Mouse (Mus musculus) left cerebral cortex, adult 8-10 months (tissue): Measurements from ENCODE around the gene Dpyd. TPM values are rescaled to one million over a fixed set of nuclear protein-coding genes. Genes with fewer than 3 reads are reported as not detected.

Source experiments
- DNase-seq, 2 experiments: peaks; one replicate each; pipeline ENCODE4 v3.0.0; 2022; ENCODE audit warnings: low spot score in 2 of 2
- total RNA-seq, 4 experiments: library from RNA; stranded (reverse); gene quantifications; 2 replicates each; pipeline ENCODE4 v1.2.4; 2022

Dpyd gene
- total RNA-seq, 4 experiments from 2014 or later = 7.8 to 10.3 (median 9.6) TPM

DNA sequence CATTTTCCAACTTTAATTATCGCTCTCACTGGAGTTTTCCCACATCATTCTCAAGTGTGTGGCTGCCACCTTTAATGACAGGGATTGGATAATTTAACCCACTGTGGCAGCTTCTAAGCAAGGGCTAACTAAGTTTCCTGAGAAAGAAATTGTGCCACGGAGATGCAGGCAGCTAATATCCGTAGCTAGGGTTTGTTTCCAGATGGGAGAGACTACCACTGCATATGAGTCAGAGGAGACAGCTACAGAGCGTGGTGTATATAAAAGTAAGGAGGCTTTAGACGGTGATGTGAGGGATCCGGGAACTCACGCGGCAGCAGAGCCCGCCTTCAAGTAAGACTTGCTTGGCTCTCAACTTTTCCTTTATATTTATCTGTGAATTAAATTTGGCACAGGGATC, 505.3 kb downstream of the Dpyd start:
- peak in 1 of 2 experiments; percentile 18 for DNase-seq

DNA sequence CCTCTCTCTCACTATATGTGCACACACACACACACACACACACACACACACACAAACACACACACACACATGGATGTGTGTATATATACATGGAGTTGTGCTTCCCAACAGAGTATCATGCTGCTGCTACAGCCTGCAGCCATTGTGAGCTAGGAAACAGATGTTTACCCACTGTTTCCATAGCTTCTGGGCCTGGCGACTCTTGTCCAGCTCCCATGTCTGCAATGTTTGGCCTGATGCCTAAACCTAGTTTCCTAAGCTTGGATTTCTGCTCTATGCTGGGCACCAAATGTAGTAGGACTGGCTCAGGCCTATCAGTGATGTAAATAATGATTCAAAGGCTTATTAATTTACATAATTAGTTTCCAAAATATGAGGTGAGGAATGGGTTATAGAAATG, 524.7 kb downstream of the Dpyd start:
- DNase-seq = no peak

DNA sequence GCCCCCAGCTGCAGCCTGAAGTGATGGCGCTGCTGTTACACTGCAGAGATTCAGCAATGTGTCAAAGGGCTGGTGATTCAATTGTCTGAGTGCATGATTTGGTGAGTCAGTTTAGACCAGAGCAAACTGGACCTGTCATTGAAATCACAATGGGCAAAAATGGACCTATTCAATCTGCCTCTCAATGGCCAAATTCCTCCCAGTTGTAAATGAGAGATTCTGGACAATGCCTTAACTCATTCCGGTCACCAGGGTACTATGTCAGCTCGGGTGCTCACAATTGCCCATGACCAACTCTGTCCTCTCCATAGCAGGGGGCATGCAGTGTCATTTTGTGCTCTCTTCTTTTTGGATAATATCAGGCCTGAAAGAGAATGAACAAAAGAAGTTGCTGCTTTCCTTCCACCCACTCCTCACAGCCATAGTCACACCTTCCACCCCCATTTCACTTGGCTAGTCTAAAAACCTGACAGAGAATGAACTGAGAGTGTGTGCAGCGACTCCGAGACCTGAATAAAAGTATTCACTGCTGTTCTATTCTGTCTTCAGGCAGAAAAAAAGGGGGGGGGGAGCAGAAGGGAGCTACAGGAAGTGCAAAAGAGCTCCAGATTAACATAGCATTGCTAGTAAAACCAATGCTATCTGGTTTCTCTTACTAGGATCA, 533.4 kb downstream of the Dpyd start:
- no peak for DNase-seq

DNA sequence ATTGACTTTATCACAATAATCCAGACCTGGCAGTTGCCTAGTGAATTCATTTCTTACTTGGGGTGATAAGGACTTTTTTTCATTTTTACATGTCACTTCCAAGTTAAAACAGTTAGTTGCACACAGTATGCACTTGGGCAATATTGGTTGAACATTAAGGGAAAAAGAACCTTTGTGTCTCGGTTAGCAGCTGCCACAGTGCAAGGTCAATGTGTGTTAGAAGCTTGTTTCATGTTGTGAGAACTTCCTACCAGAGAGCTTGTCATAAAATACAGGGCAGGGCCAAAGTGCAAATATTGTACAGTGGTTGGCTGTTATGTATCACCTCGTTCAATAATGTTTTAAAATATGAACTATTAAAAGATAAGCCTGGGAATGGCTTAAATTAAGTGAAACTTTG, 564.1 kb downstream of the Dpyd start:
- DNase-seq = no peak

DNA sequence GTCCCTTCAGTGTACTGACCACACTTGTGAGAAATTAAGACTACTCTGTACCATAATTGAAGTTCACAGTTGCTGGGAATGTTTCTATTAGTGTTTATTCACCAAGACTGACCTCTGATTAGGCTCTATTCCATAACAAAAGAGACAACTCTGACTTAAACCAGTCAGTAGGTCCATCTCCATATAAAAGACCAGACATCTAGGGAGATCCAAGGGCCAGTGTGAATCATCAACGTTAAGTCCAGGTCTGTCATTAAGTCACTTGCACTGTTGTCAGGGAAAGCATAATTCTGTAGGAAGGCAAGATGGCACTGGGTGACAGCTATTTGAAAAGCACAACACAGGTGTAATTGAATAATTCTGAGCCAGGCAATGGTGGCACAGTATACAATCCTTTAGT, 566.1 kb downstream of the Dpyd start:
- no peak for DNase-seq

DNA sequence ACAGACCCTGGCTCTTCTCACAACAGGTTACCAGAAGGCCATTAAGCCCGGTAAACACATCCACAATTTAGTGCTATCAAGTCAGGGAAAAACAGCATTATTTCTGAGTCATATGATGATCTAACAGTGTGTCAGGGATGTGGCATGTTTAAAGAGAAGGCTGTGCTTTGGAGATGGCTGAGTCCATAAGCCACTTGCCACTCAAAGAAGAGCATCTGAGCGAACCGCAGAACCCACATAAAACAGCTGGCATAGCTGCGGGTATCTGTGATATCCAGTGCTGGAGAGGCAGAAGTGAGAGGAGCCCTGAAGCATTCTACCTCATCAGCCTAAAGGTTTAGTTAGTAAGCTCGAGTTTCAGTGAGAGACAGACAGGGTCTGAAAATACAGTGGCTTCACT, 581.1 kb downstream of the Dpyd start:
- DNase-seq = no peak

DNA sequence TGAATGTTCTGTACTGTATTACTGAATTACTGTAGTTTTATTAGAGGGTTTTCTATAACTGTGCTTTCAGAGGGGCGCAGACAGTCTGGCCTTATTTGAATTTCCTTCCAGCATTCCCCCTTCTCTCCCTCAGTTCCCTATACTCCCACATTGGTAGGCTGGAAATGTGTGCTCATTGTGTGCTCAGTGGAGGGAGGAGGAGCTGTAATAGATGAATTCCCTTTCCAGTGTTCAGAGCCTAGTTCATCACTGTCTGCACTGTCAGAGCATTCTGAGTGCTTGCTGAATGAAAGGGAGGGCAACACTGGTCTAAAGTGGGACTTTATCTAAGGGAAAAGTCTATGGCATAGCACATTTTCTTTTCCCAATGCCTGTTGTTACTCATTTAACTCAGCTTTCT, 582.9 kb downstream of the Dpyd start:
- DNase-seq = no peak

DNA sequence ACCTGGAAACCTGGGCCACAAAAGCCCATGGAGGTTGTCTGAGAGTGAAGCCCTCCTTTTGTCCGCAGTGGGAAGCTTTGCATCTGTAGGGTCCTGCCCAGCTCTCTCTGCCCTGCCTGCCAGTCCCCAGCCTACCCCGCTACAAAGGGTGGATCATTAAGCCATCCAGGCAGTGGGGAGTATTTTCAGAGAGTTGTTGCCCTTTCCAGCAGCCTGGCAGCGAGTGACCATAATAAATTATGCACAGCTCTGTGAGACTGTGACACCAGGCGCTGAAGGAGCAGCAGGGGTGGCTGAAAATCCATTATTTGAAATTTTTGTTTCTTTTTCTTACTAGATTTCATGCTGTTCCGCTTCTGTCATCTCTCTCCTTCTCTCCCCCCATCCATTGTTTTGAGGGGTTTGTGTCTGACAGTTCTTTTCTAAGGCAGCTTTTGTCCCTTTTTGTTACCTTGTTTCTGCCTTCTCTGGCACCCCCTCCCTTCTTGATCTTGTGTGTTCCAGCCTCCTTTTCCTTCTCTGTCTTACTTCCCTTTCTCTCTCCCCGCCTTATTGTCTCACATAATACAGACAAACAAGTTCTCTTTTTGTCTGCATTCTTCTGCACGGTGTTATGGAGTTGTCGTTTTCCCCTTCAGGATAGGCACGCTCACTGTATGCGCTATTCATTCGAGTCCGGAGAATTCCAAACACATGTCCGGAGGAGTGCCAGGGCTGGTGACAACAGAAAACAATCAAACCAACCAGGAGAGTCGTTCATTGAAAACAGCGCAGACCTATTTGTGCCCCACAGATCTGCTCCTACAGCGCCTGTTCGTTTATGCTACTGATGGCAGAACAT, 592.9 kb downstream of the Dpyd start:
- no peak for DNase-seq

DNA sequence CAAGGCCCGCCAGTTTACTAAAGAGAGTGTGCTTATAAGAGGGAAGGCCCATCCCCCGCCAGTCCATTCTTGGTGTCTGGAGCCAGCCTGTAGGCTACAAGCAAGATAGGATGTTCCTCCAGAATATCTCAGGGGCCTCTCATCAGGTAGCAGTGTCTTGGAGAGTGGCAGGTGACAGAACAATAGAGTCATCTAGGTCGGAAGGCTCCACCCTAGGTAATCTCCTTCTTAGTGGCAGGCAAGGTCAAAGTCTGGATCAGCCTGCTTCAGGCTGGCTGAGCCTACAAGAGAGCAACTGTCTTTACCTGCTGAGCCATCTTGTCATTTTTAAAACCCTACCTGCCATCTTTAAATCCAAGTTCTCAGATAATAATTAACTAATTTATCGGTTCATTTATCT, 596.7 kb downstream of the Dpyd start:
- DNase-seq = no peak

DNA sequence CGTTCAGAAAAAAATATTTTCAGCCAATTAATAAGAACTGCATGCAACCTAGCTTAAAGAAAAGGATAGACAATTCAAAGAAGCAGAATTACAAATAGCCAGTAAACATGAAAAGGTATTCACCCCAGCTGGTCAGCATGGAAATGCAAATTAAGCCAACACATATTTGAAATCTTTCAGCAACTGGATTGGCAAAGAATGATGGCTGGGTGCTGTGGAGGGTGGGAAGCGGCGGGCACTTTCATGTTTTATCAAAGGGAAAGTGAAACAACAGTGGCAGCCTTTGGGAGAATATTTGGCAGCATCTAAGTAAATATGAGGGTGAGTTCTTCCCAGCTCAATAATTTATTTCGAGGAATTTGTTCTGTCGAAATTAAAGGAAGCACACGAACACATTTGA, 603.8 kb downstream of the Dpyd start:
- DNase-seq = no peak

DNA sequence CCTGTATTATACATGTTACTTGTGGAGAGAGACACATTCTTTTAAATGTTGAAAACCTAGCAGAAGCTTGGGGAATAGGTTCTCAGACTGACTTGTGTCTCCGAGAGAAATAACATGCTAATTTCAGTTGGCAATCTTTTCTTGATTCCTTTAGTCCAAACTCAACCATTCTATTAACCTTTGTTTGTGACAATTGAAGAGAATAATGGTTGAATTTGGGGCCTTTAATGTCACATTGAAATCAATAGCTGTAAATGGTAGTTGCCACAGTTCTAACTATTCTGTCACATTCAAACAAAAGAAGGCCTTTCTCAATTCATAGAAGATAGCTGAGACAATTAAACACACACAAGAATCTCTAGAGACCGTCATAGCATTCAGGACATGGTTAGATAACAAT, 606.2 kb downstream of the Dpyd start:
- DNase-seq = no peak

DNA sequence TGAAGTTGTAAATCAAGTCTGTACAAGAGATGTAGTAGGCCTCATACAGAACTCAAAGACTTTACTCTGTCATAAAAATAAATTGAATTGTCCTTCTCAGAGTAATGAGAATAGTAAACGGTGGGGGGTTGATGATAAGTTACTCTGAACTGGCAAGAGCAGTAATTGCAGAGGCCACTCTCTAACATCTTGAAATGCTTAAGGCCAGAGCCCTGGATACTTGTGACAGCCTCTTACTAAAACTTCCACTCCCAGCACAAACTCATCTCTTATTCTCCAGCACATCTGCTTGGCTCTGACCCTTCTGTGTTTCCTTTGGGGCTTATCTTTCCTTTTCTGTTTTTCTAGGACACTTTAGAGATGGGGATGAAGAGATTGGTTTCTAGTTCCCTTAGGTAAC, 606.7 kb downstream of the Dpyd start:
- DNase-seq = no peak

DNA sequence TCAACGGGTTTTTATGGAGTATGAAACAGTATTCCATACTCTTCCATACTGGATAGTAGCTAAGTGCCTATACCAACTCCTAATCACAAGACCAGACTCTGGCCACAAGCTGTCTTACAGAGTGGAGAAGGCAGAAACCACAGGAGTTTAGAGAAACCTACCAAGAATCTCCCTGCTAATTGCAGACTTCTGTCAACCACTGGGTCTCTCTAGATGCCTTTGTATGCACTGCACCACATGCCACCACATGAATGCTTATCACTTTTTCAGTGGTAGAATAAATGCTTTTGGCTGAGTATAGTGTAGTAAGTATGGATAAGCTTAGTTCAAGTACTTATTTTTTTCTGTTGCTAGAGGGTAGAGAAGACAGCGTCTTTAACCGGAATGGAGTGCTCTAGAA, 621.3 kb downstream of the Dpyd start:
- DNase-seq = no peak

DNA sequence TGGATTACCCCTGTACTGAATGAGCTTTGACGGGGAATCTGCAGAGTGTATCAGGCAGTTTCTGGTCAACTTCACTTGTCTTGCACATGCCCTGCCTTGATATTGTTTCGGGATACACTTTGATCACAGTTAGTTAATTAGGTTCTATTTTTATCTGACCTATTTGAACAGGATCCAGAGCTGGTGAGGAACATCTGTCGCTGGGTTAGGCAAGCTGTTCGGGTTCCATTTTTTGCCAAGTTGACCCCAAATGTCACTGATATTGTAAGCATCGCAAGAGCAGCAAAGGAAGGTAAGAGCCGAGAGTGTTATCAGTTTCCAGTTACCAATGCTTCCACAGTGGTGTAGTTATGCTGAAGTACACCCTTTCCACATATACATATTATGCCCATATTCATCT, 632.1 kb downstream of the Dpyd start:
- DNase-seq = no peak

DNA sequence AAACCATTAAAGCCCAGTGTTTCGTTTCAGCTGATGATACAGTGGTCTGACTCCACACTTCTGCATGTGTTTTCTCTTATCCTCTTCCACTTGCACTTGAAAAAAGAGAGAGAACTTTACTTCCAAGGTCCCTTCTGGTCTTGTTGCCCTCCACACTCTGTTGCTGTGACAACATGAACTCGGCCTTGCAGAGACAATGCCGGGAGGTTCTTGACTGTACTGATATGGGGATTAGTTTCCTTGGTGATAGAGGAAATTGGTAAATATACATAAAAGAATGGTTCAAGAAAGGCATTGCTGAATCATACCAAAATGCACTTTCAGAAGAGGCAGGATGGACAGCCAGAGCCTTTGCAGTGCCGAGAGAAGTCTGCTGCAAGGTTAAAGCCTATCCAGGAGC, 633.7 kb downstream of the Dpyd start:
- DNase-seq = no peak

DNA sequence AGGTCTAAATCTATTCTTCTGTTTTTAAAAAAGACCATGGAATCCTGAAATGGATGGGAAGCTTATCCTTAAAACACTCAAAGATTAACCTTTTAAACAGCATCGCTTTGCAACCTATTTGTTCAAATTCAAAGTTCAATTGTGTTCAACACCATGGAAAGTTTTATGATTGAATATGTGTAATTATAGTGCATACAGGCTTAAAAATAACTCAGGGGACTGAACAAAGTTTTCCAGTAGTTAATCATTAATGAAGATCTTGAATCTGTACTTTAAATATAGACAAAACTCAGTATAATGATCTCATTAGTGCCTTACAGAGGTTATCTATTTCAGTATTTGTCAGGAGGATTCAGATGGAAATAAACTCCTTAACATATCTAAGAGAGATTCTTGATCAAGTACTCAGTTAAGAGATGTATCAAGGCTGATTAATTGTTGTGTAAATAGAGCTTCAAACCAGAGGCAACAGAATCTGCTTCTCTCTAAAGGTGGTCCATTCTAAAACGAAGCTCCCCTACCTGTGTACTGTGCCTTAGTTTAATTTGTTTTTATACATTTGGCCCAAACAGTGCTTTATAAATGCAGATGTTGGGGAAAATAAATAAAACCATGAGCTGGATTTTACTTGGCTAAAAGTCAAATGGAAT, 659.0 kb downstream of the Dpyd start:
- no peak for DNase-seq

DNA sequence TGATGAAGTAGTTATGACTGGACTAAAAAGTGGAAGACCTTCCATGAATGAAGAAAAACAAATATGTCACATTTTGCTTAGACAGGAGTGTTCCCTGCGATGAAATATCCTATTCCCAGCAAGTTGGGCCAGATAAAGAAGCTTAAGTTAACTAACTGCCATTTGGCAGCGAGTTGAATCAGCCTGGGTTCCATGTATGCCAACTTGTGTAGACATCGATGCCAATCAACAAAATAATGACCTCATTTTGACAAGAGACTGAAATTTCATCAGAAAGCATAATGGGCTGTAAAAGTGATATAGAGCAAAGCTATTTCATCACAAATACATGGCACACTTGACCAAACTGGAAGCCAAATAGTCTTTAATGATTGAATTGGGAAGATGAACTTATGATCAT, 681.3 kb downstream of the Dpyd start:
- no peak for DNase-seq

DNA sequence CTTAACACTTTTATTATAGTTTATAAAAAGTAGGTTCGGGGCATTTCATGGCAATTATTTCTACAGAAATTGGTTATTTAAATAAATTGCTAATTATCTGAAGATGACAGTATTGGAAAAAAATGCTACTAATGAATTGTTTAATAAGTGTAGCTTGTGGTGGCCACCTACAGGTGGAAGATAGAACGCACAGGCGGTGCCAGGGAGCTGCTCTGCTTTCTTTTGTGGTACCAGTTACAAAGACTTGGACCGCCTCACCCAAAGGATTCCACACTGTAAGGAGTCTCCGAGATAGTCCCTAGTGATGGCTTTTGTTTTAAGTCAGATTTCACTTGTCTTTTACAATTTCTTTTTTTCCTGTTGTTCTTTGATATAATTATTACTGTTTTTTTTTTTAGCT, 694.6 kb downstream of the Dpyd start:
- peak in 1 of 2 experiments; percentile 8 for DNase-seq

DNA sequence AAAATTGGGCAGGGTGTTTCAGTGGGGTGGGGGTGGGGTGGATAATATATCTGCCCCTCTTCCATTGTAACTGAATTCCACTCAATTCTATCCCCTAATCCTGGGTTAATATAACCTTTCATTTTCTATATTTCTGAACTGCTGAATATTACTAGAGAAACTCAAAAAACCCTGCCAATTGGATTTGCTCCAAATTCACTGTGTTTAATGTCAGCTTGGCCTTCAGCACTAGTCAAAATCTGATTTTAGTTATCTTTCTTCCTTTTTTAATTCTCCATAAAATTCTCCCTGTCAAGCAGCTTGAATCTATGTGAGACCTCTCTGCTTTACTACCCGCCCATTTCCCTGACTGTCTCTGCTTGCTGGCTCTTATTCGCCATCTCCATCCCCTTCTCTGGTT, 713.3 kb downstream of the Dpyd start:
- no peak for DNase-seq

DNA sequence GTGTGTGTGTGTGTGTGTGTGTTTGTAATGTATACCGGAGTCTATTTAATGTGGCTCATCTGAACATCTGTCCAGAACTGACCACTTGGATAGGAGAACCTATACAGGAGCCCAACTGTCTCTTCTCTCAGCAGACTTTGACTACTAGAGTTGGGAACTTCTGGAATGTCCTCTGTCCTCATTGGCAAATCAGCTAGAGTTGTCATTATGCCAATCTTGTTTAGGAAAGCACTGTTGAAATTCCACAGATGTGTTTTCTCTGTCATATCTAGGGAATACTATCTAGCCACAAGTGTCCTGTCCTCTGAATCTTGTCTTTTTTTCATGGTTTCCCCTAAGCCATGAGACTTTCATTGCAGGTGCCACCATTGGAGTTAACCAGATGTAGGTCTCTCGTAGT, 718.7 kb downstream of the Dpyd start:
- no peak for DNase-seq

DNA sequence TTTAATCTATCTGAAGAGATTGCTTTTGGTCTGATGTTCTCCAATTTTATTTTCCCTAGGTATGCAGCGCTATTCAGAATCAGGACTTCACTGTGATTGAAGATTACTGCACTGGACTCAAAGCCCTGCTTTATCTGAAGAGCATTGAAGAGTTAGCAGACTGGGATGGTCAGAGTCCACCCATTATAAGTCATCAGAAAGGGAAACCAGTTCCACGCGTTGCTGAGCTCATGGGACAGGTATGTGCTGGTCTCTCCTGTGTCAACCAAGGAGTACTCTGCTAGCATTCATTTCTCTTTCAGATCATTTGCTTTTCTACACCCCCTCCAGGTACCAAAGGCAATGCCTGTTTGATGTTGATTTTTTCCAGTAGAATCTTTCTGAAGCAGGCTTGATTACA, 752.8 kb downstream of the Dpyd start:
- no peak for DNase-seq

DNA sequence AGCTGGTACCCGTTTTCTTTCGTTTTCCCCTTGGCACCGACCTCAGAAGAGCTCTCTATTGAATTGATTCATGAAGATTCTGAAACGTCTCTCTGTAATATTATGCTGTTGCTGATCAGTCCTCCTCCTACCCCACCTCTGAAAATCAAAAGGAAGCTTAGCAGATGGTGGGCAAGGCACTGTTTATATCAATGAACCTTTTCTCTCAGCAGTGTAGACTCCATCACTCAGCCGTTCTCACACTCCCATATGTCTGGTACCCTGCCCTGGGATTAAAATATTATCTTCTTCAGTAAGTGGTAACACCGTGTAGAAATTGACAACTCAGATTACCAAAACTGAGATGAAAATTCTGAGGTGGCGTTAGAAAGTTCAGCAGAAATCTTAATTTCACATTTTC, 767.1 kb downstream of the Dpyd start:
- no peak for DNase-seq
